16 mouse cellular contexts compared by ENCODE assay signal in genomic region chr4:101283938-101284337, GRCm38 (mm10). TPM values are rescaled to one million over a fixed set of nuclear protein-coding genes. Genes with fewer than 3 reads are reported as not detected.
A peak's percentile ranks its signal among the peaks of the same experiment; 100 is the strongest.
DNase-seq lines count a peak whose midpoint lies in the region; ATAC-seq and TF ChIP-seq lines count a peak whose summit lies in the region.
"Had no signal": no experiment of that assay in that cellular context is flagged by ENCODE, and none has a peak within 500 bp of the region (broad histone marks: within the 10 kb centered on the region; RNA-seq: fewer than 3 reads in every experiment).

No protein-coding gene starts in this region.

- H3K9ac ChIP-seq in liver, embryonic 16.5 days (ENCODE audit: low read depth, low read length), result no peak overlapping the region
- no peak overlapping the region for H3K9ac ChIP-seq in liver, postnatal 0 days (replicated peaks)
- no peak overlapping the region for H3K9ac ChIP-seq in CH12.LX (ENCODE audit: insufficient read depth, low read depth)
- H3K9ac ChIP-seq: forebrain, embryonic 13.5 days had no signal

- no peaks in the 10 kb centered on the region for H3K4me1 ChIP-seq in liver, embryonic 16.5 days (ENCODE audit: control insufficient read depth, low read depth, low read length)
- peaks cover 9% of the 10 kb centered on the region for H3K4me1 ChIP-seq in liver, postnatal 0 days (ENCODE audit: insufficient read depth)
- H3K4me1 ChIP-seq in CH12.LX (ENCODE audit: control insufficient read depth in 1 of 2, insufficient read depth in 2 of 2), result peaks cover 3 to 12% of the 10 kb centered on the region in 2 experiments; a peak in 2 of 4 replicates

- no peaks in the 10 kb centered on the region for H3K79me2 ChIP-seq in CH12.LX (replicated peaks; ENCODE audit: control insufficient read depth, extremely low read depth, insufficient read depth, poor library complexity, severe bottlenecking)

- dilution Hi-C loops in CH12.LX (cut with MboI; ENCODE audit: extremely low pct_ligation_motif_present, extremely low pct_unique_long_range_greater_than_20kb, low sequenced_read_pairs), result no loop called here

- no peaks in the 10 kb centered on the region for H3K36me3 ChIP-seq in liver, embryonic 16.5 days (ENCODE audit: control insufficient read depth, insufficient read depth)
- no peaks in the 10 kb centered on the region for H3K36me3 ChIP-seq in liver, postnatal 0 days (replicated peaks; ENCODE audit: insufficient read depth, low read length)
- H3K36me3 ChIP-seq in CH12.LX (replicated peaks in 1 of 2; ENCODE audit: control insufficient read depth in 1 of 2, insufficient read depth in 1 of 2, low read length in 1 of 2), result no peaks in the 10 kb centered on the region
- H3K36me3 ChIP-seq: G1E; hindbrain, embryonic 10.5 days; midbrain, embryonic 10.5 days had no signal

- H3K9me3 ChIP-seq in liver, embryonic 16.5 days (replicated peaks; ENCODE audit: control insufficient read depth, low read length), result no peaks in the 10 kb centered on the region
- no peaks in the 10 kb centered on the region for H3K9me3 ChIP-seq in liver, postnatal 0 days (ENCODE audit: low read length)
- no peaks in the 10 kb centered on the region for H3K9me3 ChIP-seq in CH12.LX (replicated peaks; ENCODE audit: low read length)
- H3K9me3 ChIP-seq: forebrain, embryonic 13.5 days; G1E; hindbrain, embryonic 10.5 days; midbrain, embryonic 10.5 days had no signal

- no peaks in the 10 kb centered on the region for H3K27me3 ChIP-seq in liver, embryonic 16.5 days (ENCODE audit: control insufficient read depth, insufficient read depth, low read depth, low read length)
- no peaks in the 10 kb centered on the region for H3K27me3 ChIP-seq in liver, postnatal 0 days (ENCODE audit: insufficient read depth, low read length)
- H3K27me3 ChIP-seq in CH12.LX (replicated peaks), result no peaks in the 10 kb centered on the region

- in situ Hi-C loops in CH12.LX (cut with MboI; ENCODE audit: low pct_ligation_motif_present, low pct_unique_long_range_greater_than_20kb, low sequenced_read_pairs), result no loop called here

- H3K27ac ChIP-seq in gastrocnemius, adult 2 months, result peak overlapping the region; percentile 85
- H3K27ac ChIP-seq in liver, embryonic 16.5 days (ENCODE audit: low read length), result no peak overlapping the region
- H3K27ac ChIP-seq in liver, postnatal 0 days (ENCODE audit: low read depth), result no peak overlapping the region
- H3K27ac ChIP-seq in CH12.LX (ENCODE audit: insufficient read depth, low read depth), result no peak overlapping the region
- H3K27ac ChIP-seq: forebrain, embryonic 13.5 days; hindbrain, embryonic 10.5 days; midbrain, embryonic 10.5 days had no signal

- TF ChIP-seq RAD21 in CH12.LX (IDR thresholded peaks at IDR 0.05; ENCODE audit: low read depth, low read length), result no peak

- TF ChIP-seq EP300 in liver, postnatal 0 days (IDR thresholded peaks at IDR 0.05; ENCODE audit: low read depth), result no peak
- TF ChIP-seq EP300 in CH12.LX (IDR thresholded peaks at IDR 0.05; ENCODE audit: low read length), result no peak

- 0 out of 2 replicates have a peak, but pooled peaks have one; percentile 21 for ATAC-seq in liver, embryonic 16.5 days (ENCODE audit: low read depth)
- ATAC-seq in liver, postnatal 0 days, result no peak
- ATAC-seq in megakaryocyte, adult 5-6 weeks (ENCODE audit: poor library complexity, severe bottlenecking), result peak; percentile 80
- ATAC-seq: forebrain, embryonic 13.5 days had no signal

- peak; percentile 48 for DNase-seq in gastrocnemius, adult 2 months
- no peak for DNase-seq in gastrocnemius, postnatal 14 days
- no peak for DNase-seq in liver, postnatal 0 days
- DNase-seq in CH12.LX (ENCODE audit: extremely low read depth), result peak; percentile 16
- no peak for DNase-seq in right cerebral cortex, postnatal 14 days
- DNase-seq in left cerebral cortex, postnatal 4 days, result no peak
- DNase-seq: adrenal gland, postnatal 10 days; cerebellum, adult 9-11 months; kidney, adult 9 months had no signal

- WGBS in liver, embryonic 16.5 days (ENCODE audit: insufficient replicate concordance), result 27% methylated on average over 4 of the region's 4 CpGs
- 32% methylated on average over 4 of the region's 4 CpGs for WGBS in liver, postnatal 0 days (ENCODE audit: insufficient replicate concordance)

- no peak overlapping the region for H3K4me2 ChIP-seq in liver, embryonic 16.5 days (ENCODE audit: low read depth, low read length)
- no peak overlapping the region for H3K4me2 ChIP-seq in liver, postnatal 0 days (ENCODE audit: low read depth, low read length)
- H3K4me2 ChIP-seq in CH12.LX (ENCODE audit: insufficient read depth, low read depth, poor library complexity, severe bottlenecking), result no peak overlapping the region
- H3K4me2 ChIP-seq: forebrain, embryonic 13.5 days had no signal

- intact Hi-C loops in gastrocnemius, adult 2 months (cut with DNase I), result loop anchor here (2.0 to 5.0 kb wide), 2 partner anchors 17 to 52 kb away; no protein-coding TSS in a partner anchor
- intact Hi-C loops in gastrocnemius, postnatal 14 days (cut with DNase I; ENCODE audit: low total_unique reads), result no loop called here
- intact Hi-C loops in left cerebral cortex, postnatal 4 days (cut with DNase I), result no loop called here

- no peak overlapping the region for H3K4me3 ChIP-seq in gastrocnemius, adult 2 months
- no peak overlapping the region for H3K4me3 ChIP-seq in liver, embryonic 16.5 days (ENCODE audit: low read depth, low read length)
- no peak overlapping the region for H3K4me3 ChIP-seq in liver, postnatal 0 days (ENCODE audit: low read depth, low read length)
- H3K4me3 ChIP-seq in CH12.LX (replicated peaks in 1 of 3; ENCODE audit: low read depth in 2 of 3, low read length in 2 of 3, poor library complexity in 1 of 3), result no peak overlapping the region
- H3K4me3 ChIP-seq: forebrain, embryonic 13.5 days; hindbrain, embryonic 10.5 days; midbrain, embryonic 10.5 days; myocyte had no signal

- TF ChIP-seq POLR2A in CH12.LX (IDR thresholded peaks at IDR 0.05; ENCODE audit: low read depth, low read length), result no peak

- no peak for TF ChIP-seq CTCF in gastrocnemius, adult 2 months (IDR thresholded peaks at IDR 0.05)
- TF ChIP-seq CTCF in liver, postnatal 0 days (IDR thresholded peaks at IDR 0.05; ENCODE audit: low read depth), result no peak
- no peak for TF ChIP-seq CTCF in CH12.LX (conservative IDR thresholded peaks at IDR 0.05 in 1 of 2, IDR thresholded peaks at IDR 0.05 in 1 of 2; ENCODE audit: low read depth in 2 of 2, low read length in 2 of 2)

TF ChIP-seq in CH12.LX, 34 proteins besides CTCF, POLR2A, EP300 and RAD21:
- TF ChIP-seq MEF2A (IDR thresholded peaks at IDR 0.05; ENCODE audit: borderline replicate concordance, low read depth, low read length) (peak; percentile 90), E2F4 (IDR thresholded peaks at IDR 0.05; ENCODE audit: insufficient replicate concordance, low read depth, low read length) (no peak), JUND (conservative IDR thresholded peaks at IDR 0.05; ENCODE audit: low read depth, low read length) (peak; percentile 13; the same call in 1 of the 2 replicates), JUN (IDR thresholded peaks at IDR 0.05; ENCODE audit: insufficient read depth, low read depth, low read length) (0 out of 2 replicates have a peak, but pooled peaks have one; percentile 18)

RNA-seq across cellular contexts. Expression of gene Jak1, which starts 18.9 kb away (rescaled TPM):
- 100 to 1,000 TPM in 1 of 2 experiments, 10 to 100 TPM in 1; 89.9 to 134 TPM for total RNA-seq in gastrocnemius, adult 2 months (2021)
- 100 to 1,000 TPM in 1 of 2 experiments, 10 to 100 TPM in 1; 96.6 to 108 TPM for total RNA-seq in gastrocnemius, postnatal 14 days (2021)
- 48.2 and 48.3 TPM in 2 replicates for polyA plus RNA-seq in liver, embryonic 16.5 days (2015; fragmentation: Nextera tagmentation; extraction: Ambion mirVana)
- polyA plus RNA-seq in liver, postnatal 0 days (2015; fragmentation: Nextera tagmentation; extraction: Ambion mirVana), result 33.9 and 51.2 TPM in 2 replicates
- 26.9 and 28.6 TPM in 2 replicates for total RNA-seq in CH12.LX (2012; rRNA removed)
- 33.3 and 33.9 TPM in 2 replicates for total RNA-seq in CH12.LX (2014; rRNA removed)
- polyA plus RNA-seq in CH12.LX (2012; ENCODE audit: insufficient read length, low read depth), result 45.2 and 51.4 TPM in 2 replicates
- total RNA-seq in megakaryocyte, adult 5-6 weeks (2015), result 105 and 111 TPM in 2 replicates
- 92.7 and 98.5 TPM in 2 replicates for total RNA-seq in megakaryocyte, adult 5-6 weeks (2017)
- 100 to 1,000 TPM; 103 to 106 TPM for total RNA-seq in left cerebral cortex, postnatal 4 days (2021)

Comparison
In these comparisons a context has a peak if more than half of its experiments do, and no peak if none do; other contexts are left out.
1. DNase-seq: peak in gastrocnemius, adult 2 months (single experiment) and CH12.LX (single experiment); none in gastrocnemius, postnatal 14 days (single experiment), liver, postnatal 0 days (single experiment), right cerebral cortex, postnatal 14 days (single experiment) and left cerebral cortex, postnatal 4 days (single experiment).